Mouse (Mus musculus) heart, adult 2 months (tissue): ENCODE results near the gene Btk. TPM values are rescaled to one million over a fixed set of nuclear protein-coding genes. Genes with fewer than 3 reads are reported as not detected.

Experiments
- DNase-seq, 2 experiments: peaks; one replicate each; pipeline ENCODE4 v3.0.0; 2021
- H3K27ac ChIP-seq: fragments of 200-600 bp; 2 replicates; pipeline ENCODE4 v1.8.1; 2022
- H3K27me3 ChIP-seq: fragments of 200-500 bp; 2 replicates; pipeline ENCODE4 v1.6.1; 2012; ENCODE audit warnings: mild to moderate bottlenecking, low read length, inconsistent platforms, mixed read lengths; ENCODE audit not compliant: control insufficient read depth, insufficient read depth
- H3K36me3 ChIP-seq: fragments of 200-500 bp; 2 replicates; pipeline ENCODE4 v1.6.1; 2012; ENCODE audit warnings: low read length, inconsistent platforms; ENCODE audit not compliant: control insufficient read depth, insufficient read depth
- H3K4me1 ChIP-seq: fragments of 200-500 bp; 2 replicates; pipeline ENCODE4 v1.6.1; 2011; ENCODE audit warnings: low read length; ENCODE audit not compliant: control insufficient read depth, insufficient read depth
- H3K4me3 ChIP-seq: fragments of 200-600 bp; 2 replicates; pipeline ENCODE4 v1.8.1; 2022
- H3K79me2 ChIP-seq: fragments of 200-500 bp; replicated peaks from 2 replicates; pipeline ENCODE4 v1.6.1; 2012; ENCODE audit warnings: mild to moderate bottlenecking, inconsistent platforms, low read length, moderate library complexity, mixed read lengths; ENCODE audit not compliant: control insufficient read depth, insufficient read depth
- H3K9ac ChIP-seq: fragments of 200-500 bp; 2 replicates; pipeline ENCODE4 v1.6.1; 2012; ENCODE audit warnings: low read depth, mild to moderate bottlenecking, control low read depth, inconsistent platforms, low read length, mixed read lengths
- CTCF ChIP-seq: fragments of 200-600 bp; IDR thresholded peaks from 2 replicates; pipeline ENCODE4 v1.8.1; 2022; ENCODE audit warnings: antibody characterized with exemption, mild to moderate bottlenecking, moderate library complexity
- EP300 ChIP-seq: fragments of 200-500 bp; IDR thresholded peaks from 2 replicates; pipeline ENCODE4 v1.6.1; 2011; ENCODE audit warnings: low read depth, low read length, control low read depth; ENCODE audit not compliant: insufficient read depth
- POLR2A ChIP-seq: fragments of 200-500 bp; IDR thresholded peaks from 2 replicates; pipeline ENCODE4 v1.6.1; 2011; ENCODE audit warnings: mild to moderate bottlenecking, low read depth, low read length, control low read depth; ENCODE audit not compliant: insufficient read depth
- WGBS: fragments of 180-500 bp; shearing (Covaris S2); methylation state at CpG from one replicate; pipeline ENCODE4 v1.1.7; 2018; 5-methylcytosine and 5-hydroxymethylcytosine counted together
- intact Hi-C: fragments of 180-260 bp; cut with DNase I; formaldehyde crosslinking; loops from one replicate; pipeline ENCODE4 v1.15.1; 2025
- polyA plus RNA-seq: library from polyadenylated mRNA; depleted of rRNA; stranded (reverse); fragments of >200 nt; gene quantifications from 2 replicates; pipeline ENCODE4 v1.2.3, GENCODE M21; 2012
- total RNA-seq, 2 experiments: library from RNA; stranded (reverse); gene quantifications; 2 replicates each; pipeline ENCODE4 v1.2.3; 2021

Gene Btk
- total and polyA plus RNA-seq, 3 experiments = 0.80 to 0.98 (median 0.94) TPM

DNA sequence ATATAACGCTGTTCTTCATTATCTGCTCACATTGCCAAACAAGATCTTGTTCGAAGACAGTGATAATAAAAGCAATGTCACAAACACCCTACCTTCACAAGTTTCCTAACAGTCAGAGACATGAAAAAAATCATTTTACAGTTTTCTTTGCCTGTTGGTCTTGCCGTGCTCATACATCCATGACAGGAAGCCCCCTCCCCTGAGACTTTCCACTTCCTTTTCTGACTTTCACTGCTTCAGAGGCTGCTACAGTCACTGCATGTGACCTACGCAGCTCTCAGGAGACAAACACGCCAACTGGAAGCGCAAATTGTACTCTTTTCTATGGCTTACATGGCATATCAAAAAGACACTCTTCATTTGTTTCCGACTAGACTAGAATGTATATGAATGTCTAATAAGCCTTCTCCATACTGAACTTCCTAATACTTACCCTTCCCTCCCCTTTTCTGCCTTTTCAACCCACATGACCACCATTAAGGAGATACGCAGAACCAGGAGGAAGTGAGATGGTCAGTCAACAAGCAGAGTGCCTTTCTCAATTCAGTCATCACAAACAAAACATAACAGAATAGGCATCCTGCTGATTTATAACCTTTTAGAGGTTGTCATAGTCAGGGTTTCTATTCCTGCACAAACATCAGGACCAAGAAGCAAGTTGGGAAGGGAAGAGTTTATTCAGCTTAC is 16.7 kb downstream of the Btk start:
- Histone ChIP-seq H3K79me2 (no peaks in the 10 kb centered on the region), H3K4me3 (no peak overlapping the region), H3K27me3 (no peaks in the 10 kb centered on the region), H3K4me1 (no peaks in the 10 kb centered on the region), H3K9ac (no peak overlapping the region), H3K27ac (no peak overlapping the region), H3K36me3 (no peaks in the 10 kb centered on the region)
- intact Hi-C loops = no loop called here
- 52% methylated on average over 8 of the region's 8 CpGs for WGBS
- TF ChIP-seq EP300 (no peak), CTCF (no peak), POLR2A (no peak)
- DNase-seq = no peak

DNA sequence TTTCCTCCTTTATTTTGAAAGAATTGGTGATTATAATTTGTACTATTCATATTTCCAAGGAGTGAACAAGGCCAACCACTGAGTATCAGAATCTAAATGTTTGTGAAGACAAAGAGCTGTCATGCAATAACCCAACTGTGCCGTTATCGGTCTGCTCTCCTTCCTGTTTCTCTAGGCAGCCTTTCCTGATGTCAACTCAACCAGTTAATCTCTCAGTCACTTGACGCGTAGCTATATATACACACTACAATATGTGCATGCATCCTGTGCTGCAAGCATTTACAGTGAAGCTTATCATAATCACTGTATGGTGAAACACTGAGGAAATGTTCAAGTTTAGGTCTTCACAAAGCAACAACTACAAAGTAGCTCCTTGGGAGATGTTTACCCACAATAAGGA is 19.0 kb downstream of the Btk start:
- intact Hi-C loops = no loop called here
- 49% methylated on average over 4 of the region's 4 CpGs for WGBS

DNA sequence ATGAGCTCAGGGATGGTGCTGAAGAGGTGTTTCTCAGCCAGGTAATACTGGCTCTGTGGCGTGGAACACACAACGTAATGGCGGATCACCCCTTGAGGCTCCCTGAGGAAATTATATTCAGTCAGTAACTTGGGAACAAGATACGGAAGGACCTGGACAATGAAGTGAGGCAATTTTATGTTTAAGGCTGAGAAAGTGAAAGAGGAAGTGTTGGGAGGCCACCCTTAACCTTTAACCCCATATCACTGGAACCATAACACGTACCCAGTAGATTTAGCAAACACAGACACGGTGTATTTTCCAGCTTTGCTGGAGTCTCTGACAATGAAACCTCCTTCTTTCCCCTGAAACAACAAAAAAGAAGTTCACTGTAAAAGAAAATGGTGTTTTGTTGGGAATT is 28.9 kb downstream of the Btk start:
- intact Hi-C loops = no loop called here
- WGBS = 65% methylated on average over 6 of the region's 6 CpGs
- no peak overlapping the region for H3K9ac ChIP-seq
- TF ChIP-seq EP300 (no peak), POLR2A (no peak), CTCF (no peak)
- H3K27ac ChIP-seq = no peak overlapping the region
- H3K4me1 ChIP-seq = peaks cover 2% of the 10 kb centered on the region
- H3K27me3 ChIP-seq = no peaks in the 10 kb centered on the region
- H3K79me2 ChIP-seq = no peaks in the 10 kb centered on the region
- H3K4me3 ChIP-seq = no peak overlapping the region
- no peaks in the 10 kb centered on the region for H3K36me3 ChIP-seq
- no peak for DNase-seq

More for the DNA sequence above, 19.0 kb downstream of the Btk start:
- H3K27ac ChIP-seq = no peak overlapping the region
- H3K36me3 ChIP-seq = no peaks in the 10 kb centered on the region
- H3K4me1 ChIP-seq = no peaks in the 10 kb centered on the region
- H3K4me3 ChIP-seq = no peak overlapping the region
- H3K27me3 ChIP-seq = no peaks in the 10 kb centered on the region
- no peaks in the 10 kb centered on the region for H3K79me2 ChIP-seq
- no peak overlapping the region for H3K9ac ChIP-seq
- TF ChIP-seq POLR2A = no peak
- no peak for TF ChIP-seq CTCF
- no peak for TF ChIP-seq EP300
- no peak for DNase-seq

DNA sequence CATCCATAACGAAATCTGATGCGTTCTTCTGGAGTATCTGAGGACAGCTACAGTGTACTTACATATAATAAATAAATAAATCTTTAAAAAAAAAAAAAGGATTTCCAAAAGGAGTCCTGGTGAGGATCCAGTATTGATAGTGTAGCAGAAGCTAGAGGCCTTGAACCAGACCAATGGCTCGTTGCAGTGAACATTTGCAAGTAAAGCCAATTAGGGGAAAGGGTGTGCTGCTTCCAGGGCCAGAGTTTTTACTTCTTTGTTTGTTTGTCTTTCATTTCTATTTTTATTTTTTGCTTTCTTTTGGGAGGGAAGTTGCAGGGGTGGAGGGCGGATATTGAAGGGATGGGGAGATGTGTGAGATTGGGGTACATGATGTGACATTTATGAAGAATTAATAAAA is 30.0 kb downstream of the Btk start:
- no peaks in the 10 kb centered on the region for H3K79me2 ChIP-seq
- no peak overlapping the region for H3K4me3 ChIP-seq
- no peaks in the 10 kb centered on the region for H3K36me3 ChIP-seq
- H3K4me1 ChIP-seq = peaks cover 2% of the 10 kb centered on the region
- TF ChIP-seq POLR2A = no peak
- no peak for TF ChIP-seq EP300
- TF ChIP-seq CTCF = no peak
- intact Hi-C loops = no loop called here
- H3K9ac ChIP-seq = no peak overlapping the region
- WGBS = 81% methylated on average over 4 of the region's 4 CpGs
- H3K27ac ChIP-seq = no peak overlapping the region
- no peaks in the 10 kb centered on the region for H3K27me3 ChIP-seq
- no peak for DNase-seq

DNA sequence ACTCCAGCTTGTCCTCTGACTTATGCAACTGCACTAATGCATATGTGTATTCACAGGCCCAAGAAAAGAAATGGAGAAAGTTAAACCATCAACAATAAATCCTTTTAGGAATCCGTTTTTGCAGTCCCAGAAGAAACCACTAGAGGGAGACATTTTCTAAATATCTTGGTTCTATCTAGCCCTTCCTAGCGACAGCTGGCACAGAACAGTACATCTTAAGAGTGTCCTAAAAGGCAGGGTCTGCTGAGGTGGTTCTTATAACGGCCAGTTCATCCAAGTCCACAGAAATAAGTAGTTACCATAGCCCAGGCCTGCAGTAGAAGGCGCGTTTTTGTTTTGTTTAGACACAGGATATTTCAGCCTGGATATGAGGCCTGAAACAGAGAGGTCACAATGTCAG is 32.5 kb downstream of the Btk start:
- Histone ChIP-seq H3K27me3 (no peaks in the 10 kb centered on the region), H3K4me3 (no peak overlapping the region), H3K4me1 (peaks cover 2% of the 10 kb centered on the region), H3K27ac (no peak overlapping the region), H3K9ac (no peak overlapping the region), H3K79me2 (no peaks in the 10 kb centered on the region), H3K36me3 (no peaks in the 10 kb centered on the region)
- peak; percentile 86 for TF ChIP-seq CTCF
- no peak for TF ChIP-seq EP300
- intact Hi-C loops = no loop called here
- peak in 1 of 2 experiments; percentile 2 for DNase-seq
- WGBS = 12% methylated on average over 5 of the region's 5 CpGs

DNA sequence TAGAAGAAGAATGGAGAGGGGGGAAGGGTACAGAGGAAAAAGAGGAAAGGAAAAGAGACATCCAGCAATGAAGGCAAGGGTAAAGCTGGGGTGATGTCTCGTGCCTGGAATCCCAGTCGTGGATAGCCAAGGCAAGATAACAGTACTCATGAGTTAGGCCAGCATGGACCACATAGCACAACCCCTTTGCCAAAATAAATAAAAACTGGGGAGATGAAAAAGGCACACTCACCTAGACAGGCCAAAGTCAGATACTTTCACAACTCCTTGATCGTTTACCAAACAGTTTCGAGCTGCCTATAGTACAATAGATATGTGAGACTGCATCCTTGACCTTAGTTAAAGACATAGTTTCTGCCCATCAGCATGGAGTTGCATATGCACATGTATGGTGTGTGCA is 36.0 kb downstream of the Btk start:
- no peak for TF ChIP-seq POLR2A
- Histone ChIP-seq H3K9ac (no peak overlapping the region), H3K36me3 (no peaks in the 10 kb centered on the region), H3K27ac (no peak overlapping the region), H3K4me3 (no peak overlapping the region), H3K27me3 (no peaks in the 10 kb centered on the region), H3K4me1 (no peaks in the 10 kb centered on the region), H3K79me2 (no peaks in the 10 kb centered on the region)
- 73% methylated on average over 4 of the region's 4 CpGs for WGBS
- DNase-seq = no peak
- intact Hi-C loops = no loop called here
